Mouse (Mus musculus) megakaryocyte-erythroid progenitor cell, adult 5-6 weeks (primary cell): ENCODE data around the gene Mettl15. TPM values are rescaled to one million over a fixed set of nuclear protein-coding genes. Genes with fewer than 3 reads are reported as not detected.

ENCODE experiments used
- ATAC-seq: replicated peaks from 2 replicates; pipeline ENCODE4 v1.8.0; 2016; ENCODE audit warnings: mild to moderate bottlenecking, inconsistent platforms; ENCODE audit not compliant: severe bottlenecking, poor library complexity, low FRiP score, low TSS enrichment
- total RNA-seq, 2 experiments: library from RNA; stranded (forward) in 1 of 2; stranded (reverse) in 1 of 2; fragments of 200-1000, 215-1000 nt in 1 of 2; fragments of >200 nt in 1 of 2; fragmentation: Nextera tagmentation in 1 of 2; gene quantifications; 2 replicates each; pipeline ENCODE4 v1.2.3; 2014 to 2017

Mettl15 gene
- total RNA-seq, 2 experiments from 2014 or later, result 9.7 to 10.6 TPM

GRCm38 (mm10) chr2:109208032-109208431 is 72.5 kb downstream of the Mettl15 start:
- no peak for ATAC-seq

- ATAC-seq, result no peak
Observed at GRCm38 (mm10) chr2:109182993-109183392, 97.6 kb downstream of the Mettl15 start.

- no peak for ATAC-seq
Observed at GRCm38 (mm10) chr2:109158509-109158908, 122.0 kb downstream of the Mettl15 start.

GRCm38 (mm10) chr2:109156131-109156530 is 124.4 kb downstream of the Mettl15 start:
- no peak for ATAC-seq

- ATAC-seq, result no peak
Observed at GRCm38 (mm10) chr2:109153402-109154050, 127.0 kb downstream of the Mettl15 start.

GRCm38 (mm10) chr2:109147292-109147691 is 133.3 kb downstream of the Mettl15 start:
- ATAC-seq, result no peak

GRCm38 (mm10) chr2:109144410-109144809 is 136.1 kb downstream of the Mettl15 start:
- no peak for ATAC-seq

GRCm38 (mm10) chr2:109140330-109140729 is 140.2 kb downstream of the Mettl15 start:
- ATAC-seq, result no peak

GRCm38 (mm10) chr2:109137276-109137675 is 143.3 kb downstream of the Mettl15 start:
- ATAC-seq, result no peak

- no peak for ATAC-seq
Observed at GRCm38 (mm10) chr2:109130718-109131117, 149.8 kb downstream of the Mettl15 start.

GRCm38 (mm10) chr2:109129921-109130320 is 150.6 kb downstream of the Mettl15 start:
- no peak for ATAC-seq

- ATAC-seq, result no peak
Observed at GRCm38 (mm10) chr2:109105773-109106484, 174.6 kb downstream of the Mettl15 start.

- no peak for ATAC-seq
Observed at GRCm38 (mm10) chr2:109049686-109050085, 230.9 kb downstream of the Mettl15 start.

Other genes starting within 250 kb of the Mettl15 start
- gene Kif18a, start within 50 bp of the Mettl15 start, total RNA-seq (2014; fragmentation: Nextera tagmentation), result 23.5 and 29.0 TPM in 2 replicates
- gene Kif18a, start within 50 bp of the Mettl15 start, total RNA-seq (2017), result 31.3 and 37.5 TPM in 2 replicates